Mouse (Mus musculus) MEL (cell line): Measurements from ENCODE around the gene N4bp2l1. TPM values are rescaled to one million over a fixed set of nuclear protein-coding genes. Genes with fewer than 3 reads are reported as not detected.

Source experiments
- DNase-seq: peaks from one replicate; pipeline ENCODE4 v3.0.0; 2011; ENCODE audit warnings: low read depth, low spot score
- H3K27ac ChIP-seq: 2 replicates; pipeline ENCODE4 v1.5.1; 2012; ENCODE audit warnings: low read depth, mild to moderate bottlenecking, control low read depth, low read length, moderate library complexity; ENCODE audit not compliant: control insufficient read depth
- H3K27me3 ChIP-seq, 2 experiments: fragments of 150-350 bp in 1 of 2; sonication (generic) in 1 of 2; 2 replicates each; pipeline ENCODE4 v1.6.1; 2012; ENCODE audit warnings: low read length in 2 of 2, mild to moderate bottlenecking in 2 of 2, improper control_type of control experiment in 1 of 2, moderate library complexity in 1 of 2; ENCODE audit not compliant: insufficient read depth in 2 of 2, control insufficient read depth in 1 of 2
- H3K36me3 ChIP-seq, 2 experiments: 2 replicates each; pipeline ENCODE4 v1.6.1; 2012 to 2014; ENCODE audit warnings: low read length in 2 of 2, improper control_type of control experiment in 1 of 2, inconsistent platforms in 1 of 2, mild to moderate bottlenecking in 1 of 2; ENCODE audit not compliant: insufficient read depth in 2 of 2, control insufficient read depth in 1 of 2
- H3K4me1 ChIP-seq, 2 experiments: fragments of 150-350 bp in 1 of 2; sonication (generic) in 1 of 2; 2 replicates each; pipeline ENCODE4 v1.6.1; 2012; ENCODE audit warnings: low read length in 2 of 2, improper control_type of control experiment in 1 of 2, mild to moderate bottlenecking in 1 of 2; ENCODE audit not compliant: insufficient read depth in 2 of 2, control insufficient read depth in 1 of 2
- H3K4me3 ChIP-seq, 2 experiments: fragments of 150-350 bp in 1 of 2; sonication (generic) in 1 of 2; 2 replicates each; pipeline ENCODE4 v1.5.1; 2012; ENCODE audit warnings: low read depth in 2 of 2, low read length in 2 of 2, mild to moderate bottlenecking in 2 of 2, moderate library complexity in 2 of 2, control low read depth in 1 of 2, improper control_type of control experiment in 1 of 2; ENCODE audit not compliant: control insufficient read depth in 1 of 2, insufficient read depth in 1 of 2
- H3K79me2 ChIP-seq: 2 replicates; pipeline ENCODE4 v1.6.1; 2012; ENCODE audit warnings: mild to moderate bottlenecking, low read length, moderate library complexity; ENCODE audit not compliant: control insufficient read depth, poor library complexity, insufficient read depth
- H3K9ac ChIP-seq: 2 replicates; pipeline ENCODE4 v1.6.1; 2012; ENCODE audit warnings: low read depth, mild to moderate bottlenecking, control low read depth, low read length, moderate library complexity; ENCODE audit not compliant: control insufficient read depth, poor library complexity, severe bottlenecking
- H3K9me3 ChIP-seq: fragments of 150-350 bp; sonication (generic); replicated peaks from 2 replicates; pipeline ENCODE4 v1.6.1; 2012; ENCODE audit warnings: mild to moderate bottlenecking, low read length, improper control_type of control experiment, moderate library complexity; ENCODE audit not compliant: insufficient read depth
- CHD1 ChIP-seq: IDR thresholded peaks from 2 replicates; pipeline ENCODE4 v1.6.1; 2012; ENCODE audit warnings: low read depth, mild to moderate bottlenecking, inconsistent platforms, low read length, improper control_type of control experiment
- EP300 ChIP-seq, 2 experiments: IDR thresholded peaks; 2 replicates each; pipeline ENCODE4 v1.6.1; 2011; ENCODE audit warnings: improper control_type of control experiment in 2 of 2, low read length in 2 of 2, low read depth in 1 of 2, mild to moderate bottlenecking in 1 of 2
- MAX ChIP-seq: IDR thresholded peaks from 2 replicates; pipeline ENCODE4 v1.6.1; 2011; ENCODE audit warnings: low read length, improper control_type of control experiment
- MAZ ChIP-seq: IDR thresholded peaks from 2 replicates; pipeline ENCODE4 v1.6.1; 2012; ENCODE audit warnings: low read depth, mild to moderate bottlenecking, inconsistent platforms, low read length, improper control_type of control experiment
- POLR2AphosphoS5 ChIP-seq: IDR thresholded peaks from 2 replicates; pipeline ENCODE4 v1.6.1; 2012; ENCODE audit warnings: low read depth, borderline replicate concordance, mild to moderate bottlenecking, inconsistent platforms, low read length, moderate library complexity, mixed read lengths
- RAD21 ChIP-seq: IDR thresholded peaks from 2 replicates; pipeline ENCODE4 v1.6.1; 2011; ENCODE audit warnings: mild to moderate bottlenecking, low read depth, low read length, improper control_type of control experiment
- SIN3A ChIP-seq: IDR thresholded peaks from 2 replicates; pipeline ENCODE4 v1.6.1; 2012; ENCODE audit warnings: low read length, improper control_type of control experiment, inconsistent platforms
- TAL1 ChIP-seq: IDR thresholded peaks from 2 replicates; pipeline ENCODE4 v1.6.1; 2012; ENCODE audit warnings: mild to moderate bottlenecking, inconsistent platforms, low read length, moderate library complexity, mixed read lengths
- TCF12 ChIP-seq: IDR thresholded peaks from 2 replicates; pipeline ENCODE4 v1.6.1; 2014; ENCODE audit warnings: low read depth, mild to moderate bottlenecking, inconsistent platforms, low read length, improper control_type of control experiment, moderate library complexity
- USF1 ChIP-seq: IDR thresholded peaks from 2 replicates; pipeline ENCODE4 v1.6.1; 2014; ENCODE audit warnings: low read depth, mild to moderate bottlenecking, inconsistent platforms, low read length, improper control_type of control experiment, moderate library complexity
- ZKSCAN1 ChIP-seq: IDR thresholded peaks from 2 replicates; pipeline ENCODE4 v1.6.1; 2012; ENCODE audit warnings: low read depth, mild to moderate bottlenecking, inconsistent platforms, low read length, improper control_type of control experiment, moderate library complexity
- polyA plus RNA-seq, 2 experiments: library from polyadenylated mRNA; stranded (reverse) in 1 of 2; unstranded in 1 of 2; fragments of >175 nt in 1 of 2; fragments of >200 nt in 1 of 2; gene quantifications; 2 replicates each; pipeline versions ENCODE4 v1.2.1 to v1.2.4; 2012; ENCODE audit warnings: low replicate concordance in 2 of 2, low read depth in 1 of 2; ENCODE audit not compliant: insufficient read length in 2 of 2, insufficient read depth in 1 of 2, missing spikeins in 1 of 2
- total RNA-seq: library from RNA; depleted of rRNA; stranded (reverse); fragments of 300-350 nt; gene quantifications from 2 replicates; pipeline ENCODE4 v1.2.3, GENCODE M21; 2012

Gene N4bp2l1
- total and polyA plus RNA-seq, 3 experiments, result 2.6 to 15.0 TPM; not detected in 1

DNA sequence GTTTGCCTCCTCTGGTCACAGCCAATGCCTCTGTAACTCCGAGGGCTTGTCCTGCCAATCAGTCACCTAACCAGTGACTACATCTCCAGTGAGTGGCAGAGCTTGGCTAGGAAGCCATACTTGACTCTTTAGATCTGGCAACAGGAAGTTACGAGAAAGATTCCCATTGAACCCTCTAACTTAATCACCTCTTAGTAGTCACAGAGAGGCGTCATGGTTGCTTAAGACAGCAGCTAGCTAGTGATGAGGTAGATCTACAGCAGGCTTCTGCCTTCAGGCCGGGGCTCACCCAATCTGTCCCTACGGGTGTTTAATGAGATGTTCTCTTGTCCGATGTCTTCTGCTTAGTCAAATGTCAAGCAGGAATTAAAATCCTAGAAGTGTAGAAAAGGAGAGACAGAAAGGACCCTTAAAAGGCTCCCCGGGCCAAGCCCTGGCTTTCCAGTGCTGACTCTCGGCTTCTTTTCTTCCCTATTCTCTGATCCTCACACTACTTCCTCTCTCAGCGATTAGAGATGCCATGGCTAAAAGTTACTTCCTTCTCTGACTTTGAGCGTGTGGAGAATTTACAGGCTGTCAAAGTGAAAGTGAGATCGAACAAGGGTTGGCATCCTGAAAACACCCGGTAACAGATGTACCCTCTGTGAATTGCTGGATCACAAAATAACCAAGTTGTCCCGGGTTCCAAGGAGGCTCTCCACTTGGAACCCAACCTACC is 4.6 kb downstream of the N4bp2l1 start (continued):
- TF ChIP-seq SIN3A, result no peak; the same call in 1 of the 2 replicates
- TF ChIP-seq ZKSCAN1, result no peak
- TF ChIP-seq MAX, result no peak
- no peak for TF ChIP-seq POLR2AphosphoS5
- no peak for TF ChIP-seq TAL1
- TF ChIP-seq USF1, result no peak
- TF ChIP-seq TCF12, result 0 out of 2 replicates have a peak, but pooled peaks have one; percentile 21
- TF ChIP-seq CHD1, result no peak; the same call in 1 of the 2 replicates
- no peak for TF ChIP-seq MAZ

DNA sequence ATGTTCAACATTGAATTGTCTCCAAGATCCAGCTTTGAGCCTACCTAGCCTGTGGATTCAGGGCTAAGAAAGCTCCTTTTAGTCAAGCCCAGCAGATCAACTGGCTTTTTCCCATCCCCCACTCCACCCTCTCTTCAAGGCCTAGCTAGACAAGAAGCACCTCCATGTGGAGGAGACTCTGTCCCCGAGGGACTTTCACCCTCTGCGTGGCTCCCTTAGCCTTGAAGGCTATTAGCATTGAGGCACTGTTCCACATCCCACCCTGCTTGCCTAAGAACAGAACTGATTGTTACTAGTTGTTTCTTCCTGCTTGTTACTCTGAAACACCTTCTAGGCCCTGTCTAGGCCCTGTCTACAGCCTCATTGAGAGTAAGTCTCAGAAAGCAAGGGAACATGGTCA is 7.0 kb downstream of the N4bp2l1 start:
- Histone ChIP-seq H3K36me3 (peaks cover 0 to 12% of the 10 kb centered on the region in 2 experiments; a peak in 2 of 4 replicates), H3K27ac (no peak overlapping the region), H3K9me3 (no peaks in the 10 kb centered on the region), H3K79me2 (peaks cover 10% of the 10 kb centered on the region; the same call in 1 of the 2 replicates), H3K4me3 (no peak overlapping the region), H3K9ac (no peak overlapping the region), H3K4me1 (peaks cover 8 to 13% of the 10 kb centered on the region in 2 experiments), H3K27me3 (no peaks in the 10 kb centered on the region)
- no peak for TF ChIP-seq TAL1
- TF ChIP-seq USF1, result no peak
- no peak for TF ChIP-seq EP300 (IDR thresholded peaks at IDR 0.05; ENCODE audit: low read depth in 1 of 2, low read length in 2 of 2)
- no peak for TF ChIP-seq ZKSCAN1
- DNase-seq, result no peak

DNA sequence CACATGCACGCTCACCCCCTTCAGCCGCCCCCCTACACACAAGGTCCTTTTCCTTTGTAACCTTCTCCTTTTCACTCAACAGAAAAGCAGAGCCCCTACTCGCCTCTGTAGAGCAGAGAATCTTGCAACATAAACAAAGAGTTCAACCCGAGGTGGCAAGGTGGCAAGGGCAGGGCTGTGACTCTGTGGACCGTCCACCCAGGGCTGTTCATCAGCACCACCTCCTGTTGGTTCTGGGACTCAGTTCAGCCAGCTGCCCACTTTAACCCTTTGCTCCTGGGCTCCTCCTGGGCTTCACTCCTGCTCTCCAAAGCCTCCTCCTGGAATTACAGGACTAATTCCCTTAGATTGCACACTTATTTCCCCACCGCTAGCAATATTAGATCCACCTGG is 12.7 kb downstream of the N4bp2l1 start:
- Histone ChIP-seq H3K4me1 (peaks cover 26 to 28% of the 10 kb centered on the region in 2 experiments), H3K27ac (no peak overlapping the region)

More for the DNA sequence above, 12.7 kb downstream of the N4bp2l1 start:
- no peak for TF ChIP-seq RAD21
- Histone ChIP-seq H3K4me3 (no peak overlapping the region), H3K27me3 (no peaks in the 10 kb centered on the region), H3K79me2 (no peaks in the 10 kb centered on the region), H3K36me3 (peaks cover 0 to 15% of the 10 kb centered on the region in 2 experiments; a peak in 2 of 4 replicates), H3K9ac (no peak overlapping the region), H3K9me3 (no peaks in the 10 kb centered on the region)
- DNase-seq, result no peak
